Mouse (Mus musculus) ES-E14 (cell line): Measurements from ENCODE around the gene Sox2.
A peak's percentile ranks its signal among the peaks of the same experiment; 100 is the strongest.

Experiments used
- HCFC1 ChIP-seq: IDR thresholded peaks from 2 replicates; pipeline ENCODE4 v1.6.1; 2012; ENCODE audit warnings: low read length, inconsistent platforms, borderline replicate concordance; ENCODE audit not compliant: insufficient read depth
- MAFK ChIP-seq: IDR thresholded peaks from 2 replicates; pipeline ENCODE4 v1.6.1; 2014; ENCODE audit warnings: mild to moderate bottlenecking, low read depth, low read length, inconsistent platforms; ENCODE audit not compliant: insufficient read depth
- ZNF384 ChIP-seq: IDR thresholded peaks from 2 replicates; pipeline ENCODE4 v1.6.1; 2012; ENCODE audit warnings: low read depth, low read length, inconsistent platforms

GRCm38 (mm10) chr3:34662008-34662711, 12.0 kb downstream of the Sox2 start:
- TF ChIP-seq HCFC1 (no peak), ZNF384 (peak; percentile 59; the same call in 1 of the 2 replicates), MAFK (no peak)
